ENCODE assay signal across 9 mouse cellular contexts in genomic region chr5:136619315-136620231, GRCm38 (mm10). TPM values are rescaled to one million over a fixed set of nuclear protein-coding genes. Genes with fewer than 3 reads are reported as not detected.
A peak's percentile ranks its signal among the peaks of the same experiment; 100 is the strongest.
DNase-seq lines count a peak whose midpoint lies in the region; ATAC-seq and TF ChIP-seq lines count a peak whose summit lies in the region.
"Had no signal": no experiment of that assay in that cellular context is flagged by ENCODE, and none has a peak within 500 bp of the region (broad histone marks: within the 10 kb centered on the region; RNA-seq: fewer than 3 reads in every experiment).

No protein-coding gene starts in this region.

- no peaks in the 10 kb centered on the region for H3K9me3 ChIP-seq in heart, embryonic 13.5 days
- no peaks in the 10 kb centered on the region for H3K9me3 ChIP-seq in kidney, postnatal 0 days (replicated peaks; ENCODE audit: low read length)
- H3K9me3 ChIP-seq in midbrain, embryonic 12.5 days = no peaks in the 10 kb centered on the region
- H3K9me3 ChIP-seq: megakaryocyte, embryonic 14.5 days had no signal

- H3K27ac ChIP-seq in heart, embryonic 13.5 days (replicated peaks) = peak overlapping the region; percentile 70
- peak overlapping the region; percentile 38; the same call in 1 of the 2 replicates for H3K27ac ChIP-seq in kidney, postnatal 0 days
- no peak overlapping the region for H3K27ac ChIP-seq in midbrain, embryonic 12.5 days (replicated peaks)

- peaks cover 22% of the 10 kb centered on the region for H3K4me1 ChIP-seq in heart, embryonic 13.5 days
- H3K4me1 ChIP-seq in kidney, postnatal 0 days (replicated peaks; ENCODE audit: insufficient read depth, low read length) = peaks cover 18% of the 10 kb centered on the region
- peaks cover 15% of the 10 kb centered on the region for H3K4me1 ChIP-seq in midbrain, embryonic 12.5 days

- ATAC-seq in heart, embryonic 13.5 days (ENCODE audit: extremely low read depth, insufficient number of reproducible peaks, low FRiP score, low TSS enrichment) = peak; percentile 31; the same call in 1 of the 2 replicates
- ATAC-seq in kidney, postnatal 0 days (replicated peaks; ENCODE audit: low FRiP score, low read depth) = peak; percentile 72
- ATAC-seq in midbrain, embryonic 12.5 days (ENCODE audit: low FRiP score, low read depth) = no peak

- H3K4me2 ChIP-seq in heart, embryonic 13.5 days = peak overlapping the region; percentile 65
- peak overlapping the region; percentile 39 for H3K4me2 ChIP-seq in kidney, postnatal 0 days (ENCODE audit: low read length)
- peak overlapping the region; percentile 23 for H3K4me2 ChIP-seq in midbrain, embryonic 12.5 days (replicated peaks)

- WGBS in heart, embryonic 13.5 days = 7% methylated on average over 17 of the region's 17 CpGs
- WGBS in kidney, postnatal 0 days = 8% methylated on average over 17 of the region's 17 CpGs
- WGBS in midbrain, embryonic 12.5 days = 14% methylated on average over 17 of the region's 17 CpGs

- peaks cover 22% of the 10 kb centered on the region for H3K27me3 ChIP-seq in heart, embryonic 13.5 days (replicated peaks)
- H3K27me3 ChIP-seq in kidney, postnatal 0 days (ENCODE audit: insufficient read depth, low read length) = no peaks in the 10 kb centered on the region
- H3K27me3 ChIP-seq in midbrain, embryonic 12.5 days = peaks cover 60% of the 10 kb centered on the region

- peak; percentile 35 to 40 for DNase-seq in urinary bladder, adult 18-20 months (ENCODE audit: low spot score in 2 of 2)
- no peak for DNase-seq in urinary bladder, postnatal 10 days (ENCODE audit: low spot score)
- peak; percentile 92 for DNase-seq in kidney, postnatal 0 days (ENCODE audit: low spot score)
- peak; percentile 73 for DNase-seq in thymus, postnatal 4 days
- DNase-seq in layer of hippocampus, adult 8-10 months (ENCODE audit: low spot score in 2 of 2) = no peak
- DNase-seq in layer of hippocampus, adult 18-20 months (ENCODE audit: low spot score in 2 of 2) = no peak

- H3K9ac ChIP-seq in heart, embryonic 13.5 days = peak overlapping the region; percentile 61
- 0 out of 2 replicates have a peak overlapping the region, but pooled peaks have one; percentile 14 for H3K9ac ChIP-seq in kidney, postnatal 0 days (ENCODE audit: low read depth, low read length)
- H3K9ac ChIP-seq in midbrain, embryonic 12.5 days (replicated peaks) = 0 out of 2 replicates have a peak overlapping the region, but pooled peaks have one; percentile 43

- peak; percentile 67 for TF ChIP-seq CTCF in kidney, postnatal 0 days (IDR thresholded peaks at IDR 0.05; ENCODE audit: low read depth)

- no peaks in the 10 kb centered on the region for H3K36me3 ChIP-seq in heart, embryonic 13.5 days
- no peaks in the 10 kb centered on the region for H3K36me3 ChIP-seq in kidney, postnatal 0 days (ENCODE audit: insufficient read depth, low read length)
- no peaks in the 10 kb centered on the region for H3K36me3 ChIP-seq in midbrain, embryonic 12.5 days

- H3K4me3 ChIP-seq in heart, embryonic 13.5 days = peak overlapping the region; percentile 29
- H3K4me3 ChIP-seq in kidney, postnatal 0 days (replicated peaks; ENCODE audit: low read depth, low read length) = 0 out of 2 replicates have a peak overlapping the region, but pooled peaks have one; percentile 1
- H3K4me3 ChIP-seq in midbrain, embryonic 12.5 days = no peak overlapping the region
- H3K4me3 ChIP-seq: megakaryocyte, embryonic 14.5 days had no signal

RNA-seq across cellular contexts. Expression of gene Cux1, which starts 52.3 kb away (rescaled TPM):
- 68.9 and 70.8 TPM in 2 replicates for polyA plus RNA-seq in heart, embryonic 13.5 days (2015; fragmentation: Nextera tagmentation; extraction: Ambion mirVana)
- 73.4 and 84.0 TPM in 2 replicates for polyA plus RNA-seq in kidney, postnatal 0 days (2015; fragmentation: Nextera tagmentation; extraction: Ambion mirVana)
- polyA plus RNA-seq in midbrain, embryonic 12.5 days (2016; fragmentation: Nextera tagmentation; extraction: Ambion mirVana) = 150 and 159 TPM in 2 replicates
- total RNA-seq in layer of hippocampus, adult 8-10 months (2022) = 10 to 100 TPM; 37.3 to 53.2 (median 46.7) TPM
- total RNA-seq in layer of hippocampus, adult 18-20 months (2021) = 10 to 100 TPM; 38.2 to 39.5 TPM

Comparison
In these comparisons a context has a peak if more than half of its experiments do, and no peak if none do; other contexts are left out.
1. DNase-seq: peak in urinary bladder, adult 18-20 months (2 of 2), kidney, postnatal 0 days (single experiment) and thymus, postnatal 4 days (single experiment); none in urinary bladder, postnatal 10 days (single experiment), layer of hippocampus, adult 8-10 months (0 of 2) and layer of hippocampus, adult 18-20 months (0 of 2).
2. Peak in every context shown above with its lines, with median percentiles within 50 percentile points of each other: H3K4me2 ChIP-seq and H3K9ac ChIP-seq.